Mouse (Mus musculus): ENCODE results near the gene Mark2. TPM values are rescaled to one million over a fixed set of nuclear protein-coding genes. Genes with fewer than 3 reads are reported as not detected.

Mark2 gene
- polyA plus RNA-seq, 1 experiment, result 66.7 TPM

- no peak overlapping the region for H3K4me3 ChIP-seq (replicated peaks; ENCODE audit: control insufficient read depth, low read depth, low read length)
- H3K27ac ChIP-seq (ENCODE audit: control insufficient read depth, insufficient read depth, low read depth, low read length, poor library complexity), result peak overlapping the region; percentile 83
- 71% methylated on average over 4 of the region's 4 CpGs for WGBS
- H3K4me1 ChIP-seq (ENCODE audit: control insufficient read depth, insufficient read depth, low read length), result peaks cover 7% of the 10 kb centered on the region
- no peak for TF ChIP-seq POLR2A (IDR thresholded peaks at IDR 0.05; ENCODE audit: borderline replicate concordance, control insufficient read depth, low read depth, low read length)
- no peak for TF ChIP-seq CTCF (IDR thresholded peaks at IDR 0.05; ENCODE audit: control insufficient read depth, insufficient read depth, low read length)
These were observed 45.7 kb downstream of the Mark2 start for GRCm38 (mm10) chr19:7295959-7296358.

GRCm38 (mm10) chr19:7295071-7295658, 46.5 kb downstream of the Mark2 start:
- Histone ChIP-seq H3K4me3 (replicated peaks; ENCODE audit: control insufficient read depth, low read depth, low read length) (peak overlapping the region; percentile 81), H3K27ac (ENCODE audit: control insufficient read depth, insufficient read depth, low read depth, low read length, poor library complexity) (peak overlapping the region; percentile 83), H3K4me1 (ENCODE audit: control insufficient read depth, insufficient read depth, low read length) (peaks cover 7% of the 10 kb centered on the region)
- TF ChIP-seq CTCF (IDR thresholded peaks at IDR 0.05; ENCODE audit: control insufficient read depth, insufficient read depth, low read length) (no peak), POLR2A (IDR thresholded peaks at IDR 0.05; ENCODE audit: borderline replicate concordance, control insufficient read depth, low read depth, low read length) (0 out of 2 replicates have a peak, but pooled peaks have one; percentile 24)
- WGBS, result 12% methylated on average over 15 of the region's 15 CpGs

GRCm38 (mm10) chr19:7294098-7294876, 47.4 kb downstream of the Mark2 start:
- TF ChIP-seq CTCF (IDR thresholded peaks at IDR 0.05; ENCODE audit: control insufficient read depth, insufficient read depth, low read length) (no peak), POLR2A (IDR thresholded peaks at IDR 0.05; ENCODE audit: borderline replicate concordance, control insufficient read depth, low read depth, low read length) (no peak)
- Histone ChIP-seq H3K27ac (ENCODE audit: control insufficient read depth, insufficient read depth, low read depth, low read length, poor library complexity) (peak overlapping the region; percentile 83), H3K4me3 (replicated peaks; ENCODE audit: control insufficient read depth, low read depth, low read length) (peak overlapping the region; percentile 81), H3K4me1 (ENCODE audit: control insufficient read depth, insufficient read depth, low read length) (peaks cover 7% of the 10 kb centered on the region)
- WGBS, result 32% methylated on average over 8 of the region's 8 CpGs

- WGBS, result 74% methylated on average over 7 of the region's 7 CpGs
- Histone ChIP-seq H3K4me1 (ENCODE audit: control insufficient read depth, insufficient read depth, low read length) (peaks cover 7% of the 10 kb centered on the region), H3K4me3 (replicated peaks; ENCODE audit: control insufficient read depth, low read depth, low read length) (no peak overlapping the region), H3K27ac (ENCODE audit: control insufficient read depth, insufficient read depth, low read depth, low read length, poor library complexity) (no peak overlapping the region)
- TF ChIP-seq POLR2A (IDR thresholded peaks at IDR 0.05; ENCODE audit: borderline replicate concordance, control insufficient read depth, low read depth, low read length) (no peak), CTCF (IDR thresholded peaks at IDR 0.05; ENCODE audit: control insufficient read depth, insufficient read depth, low read length) (no peak)
These were observed 49.5 kb downstream of the Mark2 start for GRCm38 (mm10) chr19:7291958-7292709.

- H3K27ac ChIP-seq (ENCODE audit: control insufficient read depth, insufficient read depth, low read depth, low read length, poor library complexity), result no peak overlapping the region
- H3K4me1 ChIP-seq (ENCODE audit: control insufficient read depth, insufficient read depth, low read length), result peaks cover 2% of the 10 kb centered on the region; the same call in 1 of the 2 replicates
- H3K4me3 ChIP-seq (replicated peaks; ENCODE audit: control insufficient read depth, low read depth, low read length), result no peak overlapping the region
- 15% methylated on average over 2 of the region's 2 CpGs for WGBS
- TF ChIP-seq CTCF (IDR thresholded peaks at IDR 0.05; ENCODE audit: control insufficient read depth, insufficient read depth, low read length) (no peak), POLR2A (IDR thresholded peaks at IDR 0.05; ENCODE audit: borderline replicate concordance, control insufficient read depth, low read depth, low read length) (no peak)
These were observed 51.9 kb downstream of the Mark2 start for GRCm38 (mm10) chr19:7289767-7290166.

GRCm38 (mm10) chr19:7288288-7288687, 53.4 kb downstream of the Mark2 start:
- TF ChIP-seq CTCF (IDR thresholded peaks at IDR 0.05; ENCODE audit: control insufficient read depth, insufficient read depth, low read length), result no peak
- no peak for TF ChIP-seq POLR2A (IDR thresholded peaks at IDR 0.05; ENCODE audit: borderline replicate concordance, control insufficient read depth, low read depth, low read length)
- WGBS, result 83% methylated on average over 3 of the region's 3 CpGs
- H3K4me1 ChIP-seq (ENCODE audit: control insufficient read depth, insufficient read depth, low read length), result no peaks in the 10 kb centered on the region
- H3K4me3 ChIP-seq (replicated peaks; ENCODE audit: control insufficient read depth, low read depth, low read length), result no peak overlapping the region
- no peak overlapping the region for H3K27ac ChIP-seq (ENCODE audit: control insufficient read depth, insufficient read depth, low read depth, low read length, poor library complexity)

- H3K27ac ChIP-seq (ENCODE audit: control insufficient read depth, insufficient read depth, low read depth, low read length, poor library complexity), result no peak overlapping the region
- TF ChIP-seq CTCF (IDR thresholded peaks at IDR 0.05; ENCODE audit: control insufficient read depth, insufficient read depth, low read length) (no peak), POLR2A (IDR thresholded peaks at IDR 0.05; ENCODE audit: borderline replicate concordance, control insufficient read depth, low read depth, low read length) (no peak)
- no peak overlapping the region for H3K4me3 ChIP-seq (replicated peaks; ENCODE audit: control insufficient read depth, low read depth, low read length)
- H3K4me1 ChIP-seq (ENCODE audit: control insufficient read depth, insufficient read depth, low read length), result no peaks in the 10 kb centered on the region
- WGBS, result 76% methylated on average over 12 of the region's 12 CpGs
These were observed 54.9 kb downstream of the Mark2 start for GRCm38 (mm10) chr19:7286563-7287315.
